Mouse (Mus musculus): ENCODE results near the gene Ndufv1. TPM values are rescaled to one million over a fixed set of nuclear protein-coding genes. Genes with fewer than 3 reads are reported as not detected.

The Ndufv1 gene
- polyA plus RNA-seq, 1 experiment, result 170 TPM

GRCm38 (mm10) chr19:4003641-4004040, 9.0 kb downstream of the Ndufv1 start:
- Histone ChIP-seq H3K36me3 (ENCODE audit: control insufficient read depth, insufficient read depth, low read length) (peaks cover 19% of the 10 kb centered on the region), H3K4me1 (replicated peaks; ENCODE audit: control insufficient read depth, insufficient read depth, low read length) (peaks cover 18% of the 10 kb centered on the region), H3K4me3 (ENCODE audit: control insufficient read depth, insufficient read depth, low read length) (no peak overlapping the region), H3K27ac (ENCODE audit: control insufficient read depth, insufficient read depth, low read length) (no peak overlapping the region), H3K27me3 (ENCODE audit: control insufficient read depth, insufficient read depth, low read length) (no peaks in the 10 kb centered on the region)
- 91% methylated on average over 12 of the region's 12 CpGs for WGBS
- no peak for TF ChIP-seq POLR2A (IDR thresholded peaks at IDR 0.05; ENCODE audit: control insufficient read depth, extremely low read depth, insufficient read depth, low read length, poor library complexity)
- no peak for TF ChIP-seq CTCF (IDR thresholded peaks at IDR 0.05; ENCODE audit: borderline replicate concordance, control insufficient read depth, extremely low read depth, insufficient read depth, low read length, poor library complexity)
- DNase-seq, result no peak

- Histone ChIP-seq H3K27me3 (ENCODE audit: control insufficient read depth, insufficient read depth, low read length) (no peaks in the 10 kb centered on the region), H3K4me1 (replicated peaks; ENCODE audit: control insufficient read depth, insufficient read depth, low read length) (peaks cover 18% of the 10 kb centered on the region), H3K36me3 (ENCODE audit: control insufficient read depth, insufficient read depth, low read length) (peaks cover 16% of the 10 kb centered on the region), H3K27ac (ENCODE audit: control insufficient read depth, insufficient read depth, low read length) (no peak within 1 kb of the TSS), H3K4me3 (ENCODE audit: control insufficient read depth, insufficient read depth, low read length) (no peak within 1 kb of the TSS)
- TF ChIP-seq CTCF (IDR thresholded peaks at IDR 0.05; ENCODE audit: borderline replicate concordance, control insufficient read depth, extremely low read depth, insufficient read depth, low read length, poor library complexity), result no peak
- TF ChIP-seq POLR2A (IDR thresholded peaks at IDR 0.05; ENCODE audit: control insufficient read depth, extremely low read depth, insufficient read depth, low read length, poor library complexity), result no peak
- WGBS, result 90% methylated on average over 1 of the region's 1 CpGs
- DNase-seq, result no peak
Observed at GRCm38 (mm10) chr19:4003112-4003511, 9.5 kb downstream of the Ndufv1 start, which contains the start of gene Doc2g. TSS of gene Doc2g (plus strand) at chr19:4003313.

GRCm38 (mm10) chr19:4001752-4002151, 10.9 kb downstream of the Ndufv1 start:
- Histone ChIP-seq H3K36me3 (ENCODE audit: control insufficient read depth, insufficient read depth, low read length) (peaks cover 2% of the 10 kb centered on the region), H3K27me3 (ENCODE audit: control insufficient read depth, insufficient read depth, low read length) (no peaks in the 10 kb centered on the region), H3K27ac (ENCODE audit: control insufficient read depth, insufficient read depth, low read length) (no peak overlapping the region), H3K4me1 (replicated peaks; ENCODE audit: control insufficient read depth, insufficient read depth, low read length) (peaks cover 18% of the 10 kb centered on the region), H3K4me3 (ENCODE audit: control insufficient read depth, insufficient read depth, low read length) (no peak overlapping the region)
- no peak for TF ChIP-seq POLR2A (IDR thresholded peaks at IDR 0.05; ENCODE audit: control insufficient read depth, extremely low read depth, insufficient read depth, low read length, poor library complexity)
- no peak for TF ChIP-seq CTCF (IDR thresholded peaks at IDR 0.05; ENCODE audit: borderline replicate concordance, control insufficient read depth, extremely low read depth, insufficient read depth, low read length, poor library complexity)
- no peak for DNase-seq
- over 99% methylated on average over 5 of the region's 5 CpGs for WGBS

GRCm38 (mm10) chr19:4000949-4001525, 11.6 kb downstream of the Ndufv1 start:
- H3K4me1 ChIP-seq (replicated peaks; ENCODE audit: control insufficient read depth, insufficient read depth, low read length), result peaks cover 18% of the 10 kb centered on the region
- H3K27me3 ChIP-seq (ENCODE audit: control insufficient read depth, insufficient read depth, low read length), result no peaks in the 10 kb centered on the region
- H3K4me3 ChIP-seq (ENCODE audit: control insufficient read depth, insufficient read depth, low read length), result peak overlapping the region; percentile 91
- no peak overlapping the region for H3K27ac ChIP-seq (ENCODE audit: control insufficient read depth, insufficient read depth, low read length)
- DNase-seq, result no peak
- TF ChIP-seq CTCF (IDR thresholded peaks at IDR 0.05; ENCODE audit: borderline replicate concordance, control insufficient read depth, extremely low read depth, insufficient read depth, low read length, poor library complexity) (no peak), POLR2A (IDR thresholded peaks at IDR 0.05; ENCODE audit: control insufficient read depth, extremely low read depth, insufficient read depth, low read length, poor library complexity) (no peak)
- no peaks in the 10 kb centered on the region for H3K36me3 ChIP-seq (ENCODE audit: control insufficient read depth, insufficient read depth, low read length)
- WGBS, result 41% methylated on average over 17 of the region's 17 CpGs

GRCm38 (mm10) chr19:4000119-4000900, 12.3 kb downstream of the Ndufv1 start, which contains the start of the genes Nudt8 and Gm49405:
TSS of gene Nudt8 (plus strand) at chr19:4000580.
TSS of gene Gm49405 (plus strand) at chr19:4000626.
- H3K4me1 ChIP-seq (replicated peaks; ENCODE audit: control insufficient read depth, insufficient read depth, low read length), result peaks cover 18% of the 10 kb centered on the region
- under 1% methylated on average over 64 of the region's 64 CpGs for WGBS

GRCm38 (mm10) chr19:3999121-3999730, 13.4 kb downstream of the Ndufv1 start:
- no peak overlapping the region for H3K4me3 ChIP-seq (ENCODE audit: control insufficient read depth, insufficient read depth, low read length)
- no peaks in the 10 kb centered on the region for H3K27me3 ChIP-seq (ENCODE audit: control insufficient read depth, insufficient read depth, low read length)
- no peaks in the 10 kb centered on the region for H3K36me3 ChIP-seq (ENCODE audit: control insufficient read depth, insufficient read depth, low read length)
- TF ChIP-seq POLR2A (IDR thresholded peaks at IDR 0.05; ENCODE audit: control insufficient read depth, extremely low read depth, insufficient read depth, low read length, poor library complexity), result no peak
- no peak for TF ChIP-seq CTCF (IDR thresholded peaks at IDR 0.05; ENCODE audit: borderline replicate concordance, control insufficient read depth, extremely low read depth, insufficient read depth, low read length, poor library complexity)
- 74% methylated on average over 9 of the region's 9 CpGs for WGBS
- H3K27ac ChIP-seq (ENCODE audit: control insufficient read depth, insufficient read depth, low read length), result no peak overlapping the region
- peaks cover 18% of the 10 kb centered on the region for H3K4me1 ChIP-seq (replicated peaks; ENCODE audit: control insufficient read depth, insufficient read depth, low read length)
- DNase-seq, result no peak

More at GRCm38 (mm10) chr19:4000119-4000900, 12.3 kb downstream of the Ndufv1 start, which contains the start of the genes Nudt8 and Gm49405:
- peak within 1 kb of the TSS; percentile 10; the same call in 1 of the 2 replicates for H3K27ac ChIP-seq (ENCODE audit: control insufficient read depth, insufficient read depth, low read length)
- peak within 1 kb of the TSS; percentile 91 for H3K4me3 ChIP-seq (ENCODE audit: control insufficient read depth, insufficient read depth, low read length)
- H3K27me3 ChIP-seq (ENCODE audit: control insufficient read depth, insufficient read depth, low read length), result no peaks in the 10 kb centered on the region
- no peaks in the 10 kb centered on the region for H3K36me3 ChIP-seq (ENCODE audit: control insufficient read depth, insufficient read depth, low read length)
- DNase-seq, result peak; percentile 95
- TF ChIP-seq CTCF (IDR thresholded peaks at IDR 0.05; ENCODE audit: borderline replicate concordance, control insufficient read depth, extremely low read depth, insufficient read depth, low read length, poor library complexity), result peak; percentile 69; the same call in 1 of the 2 replicates
- peak; percentile 98 for TF ChIP-seq POLR2A (IDR thresholded peaks at IDR 0.05; ENCODE audit: control insufficient read depth, extremely low read depth, insufficient read depth, low read length, poor library complexity)

Data from thymus, adult 2 months (tissue).